Mouse (Mus musculus) hindbrain, postnatal 0 days (tissue): ENCODE results near the gene Rad54l. TPM values are rescaled to one million over a fixed set of nuclear protein-coding genes. Genes with fewer than 3 reads are reported as not detected.

Experiments
- ATAC-seq: fragments of 200-750 bp; cut with Nextera tagmentation; 2 replicates; pipeline ENCODE4 v1.8.0; 2017; ENCODE audit warnings: mild to moderate bottlenecking, moderate TSS enrichment, moderate library complexity
- DNase-seq: peaks from one replicate; pipeline ENCODE4 v3.0.0-alpha.2; 2015; ENCODE audit warnings: low spot score
- H3K27ac ChIP-seq: fragments of 300-500 bp; sonication (generic); 2 replicates; pipeline ENCODE4 v1.5.1; 2014; ENCODE audit warnings: mild to moderate bottlenecking
- H3K27me3 ChIP-seq: fragments of 300-500 bp; sonication (generic); 2 replicates; pipeline ENCODE4 v1.6.1; 2014; ENCODE audit warnings: low read length, mixed read lengths; ENCODE audit not compliant: insufficient read depth
- H3K36me3 ChIP-seq: fragments of 300-500 bp; sonication (generic); 2 replicates; pipeline ENCODE4 v1.6.1; 2014; ENCODE audit warnings: low read length, mixed read lengths; ENCODE audit not compliant: insufficient read depth
- H3K4me1 ChIP-seq: fragments of 300-500 bp; sonication (generic); 2 replicates; pipeline ENCODE4 v1.6.1; 2014; ENCODE audit warnings: antibody characterized with exemption, low read length, mixed read lengths; ENCODE audit not compliant: insufficient read depth
- H3K4me2 ChIP-seq: fragments of 300-500 bp; sonication (generic); 2 replicates; pipeline ENCODE4 v1.6.1; 2014; ENCODE audit warnings: low read depth, mild to moderate bottlenecking, low read length, moderate library complexity, mixed read lengths
- H3K4me3 ChIP-seq: fragments of 300-500 bp; sonication (generic); 2 replicates; pipeline ENCODE4 v1.5.1; 2014; ENCODE audit warnings: low read length
- H3K9ac ChIP-seq: fragments of 300-500 bp; sonication (generic); replicated peaks from 2 replicates; pipeline ENCODE4 v1.6.1; 2014; ENCODE audit warnings: mild to moderate bottlenecking, low read length, moderate library complexity, mixed read lengths
- H3K9me3 ChIP-seq: fragments of 300-500 bp; sonication (generic); 2 replicates; pipeline ENCODE4 v1.6.1; 2016; ENCODE audit warnings: low read length, mixed read lengths
- CTCF ChIP-seq: IDR thresholded peaks from 2 replicates; pipeline ENCODE4 v1.5.1; 2016; ENCODE audit warnings: antibody characterized with exemption, control low read depth, low read depth
- WGBS: fragments of 180-500 bp; shearing (Covaris S2); extraction: QIAGEN DNeasy Blood & Tissue Kit; methylation state at CpG from one replicate; pipeline ENCODE4 v1.1.7; 2014; 5-methylcytosine and 5-hydroxymethylcytosine counted together
- polyA plus RNA-seq: library from polyadenylated mRNA; unstranded; fragments of >200 nt; fragmentation: Nextera tagmentation; extraction: Ambion mirVana; gene quantifications from 2 replicates; pipeline ENCODE4 v1.2.1, GENCODE M21; 2015
- total RNA-seq: library from RNA; depleted of rRNA; stranded (reverse); fragments of >200 nt; gene quantifications from 2 replicates; pipeline ENCODE4 v1.2.3, GENCODE M21; 2014

Rad54l gene
- total and polyA plus RNA-seq, 2 experiments from 2014 or later = 5.3 to 5.4 TPM

DNA sequence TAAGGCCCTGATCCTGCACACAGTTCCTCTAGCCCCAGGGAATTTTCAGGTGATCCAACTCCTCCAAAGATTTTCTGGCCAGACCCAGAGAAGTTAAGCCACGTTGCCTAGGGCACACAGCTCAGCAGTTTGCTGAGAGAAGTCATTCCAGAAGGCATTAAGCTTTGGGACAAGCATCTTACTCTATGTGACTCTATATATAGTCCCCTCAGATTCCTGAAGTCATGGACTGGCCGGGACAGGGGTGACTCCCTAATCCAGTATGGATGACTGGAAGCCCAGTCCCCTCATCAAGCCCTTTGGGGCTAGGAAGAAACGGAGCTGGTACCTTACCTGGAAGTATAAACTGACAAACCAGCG, 27.4 kb upstream of the Rad54l start:
- H3K9ac ChIP-seq = peak overlapping the region; percentile 86
- no peaks in the 10 kb centered on the region for H3K9me3 ChIP-seq
- peaks cover 5% of the 10 kb centered on the region; the same call in 1 of the 2 replicates for H3K4me1 ChIP-seq
- H3K4me3 ChIP-seq = peak overlapping the region; percentile 73
- H3K36me3 ChIP-seq = peaks cover 33% of the 10 kb centered on the region
- no peak for TF ChIP-seq CTCF
- H3K4me2 ChIP-seq = peak overlapping the region; percentile 62
- DNase-seq (peak; percentile 14), ATAC-seq (no peak)
- H3K27ac ChIP-seq = peak overlapping the region; percentile 90
- 21% methylated on average over 4 of the region's 4 CpGs for WGBS
- H3K27me3 ChIP-seq = no peaks in the 10 kb centered on the region

DNA sequence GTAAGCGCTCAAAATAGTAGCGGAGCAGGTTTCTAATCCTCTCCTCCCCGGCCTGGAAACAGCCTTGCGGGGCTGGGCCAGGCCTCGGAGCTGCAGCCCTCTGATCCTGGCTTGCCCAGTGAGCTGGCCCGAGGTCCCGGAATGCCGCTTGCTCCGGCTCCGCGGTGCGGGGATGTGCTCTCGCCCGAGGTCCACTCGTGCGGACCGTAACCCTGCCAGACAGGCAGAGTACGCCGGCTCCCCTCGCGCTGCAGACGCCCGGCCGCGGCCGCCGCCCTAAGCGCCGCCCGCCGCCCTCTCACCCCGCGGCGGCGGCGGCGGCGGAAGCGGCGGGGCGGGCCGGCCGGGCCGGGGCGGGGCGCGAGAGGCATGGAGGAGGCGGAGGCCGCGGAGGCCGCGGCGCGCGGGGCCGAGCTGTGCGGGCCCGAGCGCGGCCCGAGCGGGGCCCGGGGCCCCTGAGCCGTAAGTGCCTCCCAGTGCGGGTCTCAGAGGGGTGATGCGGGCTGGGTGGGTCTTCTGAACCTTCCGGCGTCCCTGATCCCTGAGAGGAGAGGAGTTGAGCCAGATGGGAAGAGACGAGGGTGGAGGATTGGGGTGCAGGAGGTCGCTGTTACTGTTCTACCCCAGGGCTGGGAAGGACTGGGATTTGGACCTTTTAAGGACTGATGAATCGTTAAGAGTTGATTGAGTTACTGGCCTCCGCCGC, 26.8 kb upstream of the Rad54l start:
- DNase-seq (peak; percentile 87), ATAC-seq (peak; percentile 93)
- peak overlapping the region; percentile 86 for H3K9ac ChIP-seq
- H3K27me3 ChIP-seq = no peaks in the 10 kb centered on the region
- under 1% methylated on average over 51 of the region's 73 CpGs for WGBS
- peak overlapping the region; percentile 73 for H3K4me3 ChIP-seq
- peaks cover 28% of the 10 kb centered on the region for H3K36me3 ChIP-seq
- peak overlapping the region; percentile 90 for H3K27ac ChIP-seq
- H3K4me2 ChIP-seq = peak overlapping the region; percentile 62
- no peaks in the 10 kb centered on the region for H3K9me3 ChIP-seq
- TF ChIP-seq CTCF = no peak
- peaks cover 5% of the 10 kb centered on the region; the same call in 1 of the 2 replicates for H3K4me1 ChIP-seq

- DNase-seq (no peak), ATAC-seq (peak; percentile 8; the same call in 1 of the 2 replicates)
- Histone ChIP-seq H3K4me3 (peak overlapping the region; percentile 73), H3K27ac (peak overlapping the region; percentile 90), H3K9me3 (no peaks in the 10 kb centered on the region), H3K27me3 (no peaks in the 10 kb centered on the region), H3K36me3 (peaks cover 23% of the 10 kb centered on the region), H3K9ac (peak overlapping the region; percentile 86), H3K4me1 (peaks cover 5% of the 10 kb centered on the region), H3K4me2 (peak overlapping the region; percentile 62)
- WGBS = 19% methylated on average over 6 of the region's 6 CpGs
- TF ChIP-seq CTCF = no peak
These were observed 26.3 kb upstream of the Rad54l start for GRCm38 (mm10) chr4:116149812-116150155.

- H3K27ac ChIP-seq = peak overlapping the region; percentile 11; the same call in 1 of the 2 replicates
- no peaks in the 10 kb centered on the region for H3K36me3 ChIP-seq
- DNase-seq = peak; percentile 71
- no peaks in the 10 kb centered on the region for H3K9me3 ChIP-seq
- peak; percentile 67 for ATAC-seq
- under 1% methylated on average over 47 of the region's 47 CpGs for WGBS
- no peaks in the 10 kb centered on the region for H3K27me3 ChIP-seq
- H3K9ac ChIP-seq = peak overlapping the region; percentile 71
- peak overlapping the region; percentile 67 for H3K4me3 ChIP-seq
- H3K4me2 ChIP-seq = peak overlapping the region; percentile 86
- no peak for TF ChIP-seq CTCF
- peaks cover 7% of the 10 kb centered on the region; the same call in 1 of the 2 replicates for H3K4me1 ChIP-seq
These were observed 20.6 kb upstream of the Rad54l start for GRCm38 (mm10) chr4:116143891-116144717.

- peak overlapping the region; percentile 86 for H3K4me2 ChIP-seq
- H3K4me1 ChIP-seq = peaks cover 7% of the 10 kb centered on the region; the same call in 1 of the 2 replicates
- peak overlapping the region; percentile 71 for H3K9ac ChIP-seq
- no peaks in the 10 kb centered on the region for H3K27me3 ChIP-seq
- peak; percentile 63 for DNase-seq
- H3K4me3 ChIP-seq = peak overlapping the region; percentile 67
- H3K27ac ChIP-seq = peak overlapping the region; percentile 60
- H3K9me3 ChIP-seq = no peaks in the 10 kb centered on the region
- ATAC-seq = peak; percentile 39; the same call in 1 of the 2 replicates
- TF ChIP-seq CTCF = no peak; the same call in 1 of the 2 replicates
- WGBS = 12% methylated on average over 7 of the region's 7 CpGs
- H3K36me3 ChIP-seq = no peaks in the 10 kb centered on the region
These were observed 19.9 kb upstream of the Rad54l start for GRCm38 (mm10) chr4:116143317-116143811.

GRCm38 (mm10) chr4:116142269-116142668, 18.8 kb upstream of the Rad54l start:
- Histone ChIP-seq H3K9ac (no peak overlapping the region), H3K27ac (no peak overlapping the region), H3K4me1 (peaks cover 7% of the 10 kb centered on the region; the same call in 1 of the 2 replicates), H3K36me3 (no peaks in the 10 kb centered on the region), H3K27me3 (no peaks in the 10 kb centered on the region), H3K4me3 (no peak overlapping the region), H3K9me3 (no peaks in the 10 kb centered on the region), H3K4me2 (no peak overlapping the region)
- ATAC-seq = no peak
- WGBS = 68% methylated on average over 7 of the region's 7 CpGs
- DNase-seq = no peak
- TF ChIP-seq CTCF = no peak
